Mouse (Mus musculus) lung, adult 2 months (tissue): Measurements from ENCODE around the gene Camk2d.

ENCODE experiments used
- CTCF ChIP-seq: fragments of 200-500 bp; IDR thresholded peaks from 2 replicates; pipeline ENCODE4 v1.5.1; 2011; ENCODE audit warnings: mild to moderate bottlenecking, low read length, control low read depth; ENCODE audit not compliant: insufficient read depth
- POLR2A ChIP-seq: fragments of 200-500 bp; IDR thresholded peaks from 2 replicates; pipeline ENCODE4 v1.6.1; 2011; ENCODE audit warnings: low read depth, mild to moderate bottlenecking, control low read depth, low read length, borderline replicate concordance; ENCODE audit errors: extremely low read depth

- TF ChIP-seq CTCF (no peak), POLR2A (no peak)
Observed at GRCm38 (mm10) chr3:126629040-126629439, 32.9 kb downstream of the Camk2d start.
